Comparison of ENCODE assay signal across 8 mouse cellular contexts in genomic region chr12:3833059-3833760, GRCm38 (mm10). TPM values are rescaled to one million over a fixed set of nuclear protein-coding genes. Genes with fewer than 3 reads are reported as not detected.
A peak's percentile ranks its signal among the peaks of the same experiment; 100 is the strongest.
DNase-seq lines count a peak whose midpoint lies in the region; ATAC-seq and TF ChIP-seq lines count a peak whose summit lies in the region.

No protein-coding gene starts in this region.

- no peak for TF ChIP-seq CTCF in heart, adult 2 months (IDR thresholded peaks at IDR 0.05)
- no peak for TF ChIP-seq CTCF in E14TG2a.4 (conservative IDR thresholded peaks at IDR 0.05; ENCODE audit: low read length)

- peak overlapping the region; percentile 60 for H3K4me2 ChIP-seq in heart, embryonic 14.5 days (ENCODE audit: low read length)
- peak overlapping the region; percentile 56 for H3K4me2 ChIP-seq in liver, embryonic 11.5 days

- peaks cover 3% of the 10 kb centered on the region; the same call in 1 of the 2 replicates for H3K79me2 ChIP-seq in heart, adult 2 months (replicated peaks; ENCODE audit: control insufficient read depth, insufficient read depth, low read length)

- H3K27ac ChIP-seq in heart, adult 2 months: peak overlapping the region; percentile 84
- H3K27ac ChIP-seq in heart, embryonic 14.5 days (replicated peaks in 1 of 2; ENCODE audit: control insufficient read depth in 1 of 2, insufficient read depth in 1 of 2, low read depth in 2 of 2, low read length in 2 of 2): peak overlapping the region; percentile 87 to 89
- peak overlapping the region; percentile 16 for H3K27ac ChIP-seq in liver, embryonic 11.5 days (ENCODE audit: low read depth, low read length)

- TF ChIP-seq POLR2A in heart, adult 2 months (IDR thresholded peaks at IDR 0.05; ENCODE audit: insufficient read depth, low read depth, low read length): no peak

- peaks cover 22% of the 10 kb centered on the region for H3K4me1 ChIP-seq in heart, adult 2 months (ENCODE audit: control insufficient read depth, insufficient read depth, low read length)
- peaks cover 40% of the 10 kb centered on the region for H3K4me1 ChIP-seq in E14TG2a.4 (replicated peaks; ENCODE audit: low read depth, low read length)
- peaks cover 35 to 51% of the 10 kb centered on the region in 2 experiments for H3K4me1 ChIP-seq in heart, embryonic 14.5 days (ENCODE audit: control insufficient read depth in 2 of 2, insufficient read depth in 2 of 2, low read length in 2 of 2)
- H3K4me1 ChIP-seq in liver, embryonic 11.5 days (replicated peaks; ENCODE audit: control insufficient read depth, insufficient read depth, low read length): peaks cover 26% of the 10 kb centered on the region

- 44% methylated on average over 7 of the region's 7 CpGs for WGBS in heart, adult 2 months
- WGBS in heart, embryonic 14.5 days: 51% methylated on average over 7 of the region's 7 CpGs
- 64% methylated on average over 7 of the region's 7 CpGs for WGBS in liver, embryonic 11.5 days

- intact Hi-C loops in heart, adult 2 months (cut with DNase I): no loop called here

- DNase-seq in heart, adult 2 months: peak in 1 of 2 experiments; percentile 26
- DNase-seq in heart, adult 9 months (ENCODE audit: low spot score in 2 of 2): no peak
- no peak for DNase-seq in liver, embryonic 11.5 days (ENCODE audit: low spot score)
- no peak for DNase-seq in cerebellum, adult 8-10 months
- no peak for DNase-seq in gastrocnemius, postnatal 4 days (ENCODE audit: low spot score in 2 of 2)
- no peak for DNase-seq in right cerebral cortex, postnatal 4 days

- H3K4me3 ChIP-seq in heart, adult 2 months: no peak overlapping the region; the same call in 1 of the 2 replicates
- peak overlapping the region; percentile 37; the same call in 1 of the 2 replicates for H3K4me3 ChIP-seq in E14TG2a.4 (replicated peaks; ENCODE audit: low read length)
- peak overlapping the region in 1 of 2 experiments; percentile 21; a peak in 2 of 4 replicates for H3K4me3 ChIP-seq in heart, embryonic 14.5 days (ENCODE audit: control insufficient read depth in 1 of 2, insufficient read depth in 1 of 2, low read depth in 1 of 2, low read length in 2 of 2)
- no peak overlapping the region for H3K4me3 ChIP-seq in liver, embryonic 11.5 days (ENCODE audit: low read depth, low read length)

- H3K9me3 ChIP-seq in E14TG2a.4 (ENCODE audit: low read length): no peaks in the 10 kb centered on the region
- H3K9me3 ChIP-seq in heart, embryonic 14.5 days (ENCODE audit: control insufficient read depth, low read length): no peaks in the 10 kb centered on the region
- no peaks in the 10 kb centered on the region for H3K9me3 ChIP-seq in liver, embryonic 11.5 days (ENCODE audit: control insufficient read depth, low read length)

- no peaks in the 10 kb centered on the region for H3K36me3 ChIP-seq in heart, adult 2 months (ENCODE audit: control insufficient read depth, insufficient read depth, low read length)
- 0 out of 2 replicates have a peak, but pooled peaks cover 6% of the 10 kb centered on the region for H3K36me3 ChIP-seq in E14TG2a.4 (ENCODE audit: insufficient read depth, low read length)
- peaks cover 32% of the 10 kb centered on the region for H3K36me3 ChIP-seq in heart, embryonic 14.5 days (ENCODE audit: control insufficient read depth, insufficient read depth, low read length)
- peaks cover 2% of the 10 kb centered on the region; the same call in 1 of the 2 replicates for H3K36me3 ChIP-seq in liver, embryonic 11.5 days (ENCODE audit: control insufficient read depth, insufficient read depth, low read length)

- no peak for ATAC-seq in heart, embryonic 14.5 days (ENCODE audit: insufficient number of reproducible peaks, insufficient read depth, low FRiP score, low read depth)
- ATAC-seq in liver, embryonic 11.5 days (replicated peaks; ENCODE audit: low FRiP score): no peak

- H3K27me3 ChIP-seq in heart, adult 2 months (ENCODE audit: control insufficient read depth, insufficient read depth, low read length): no peaks in the 10 kb centered on the region
- H3K27me3 ChIP-seq in E14TG2a.4 (ENCODE audit: insufficient read depth, low read length): peaks cover 26% of the 10 kb centered on the region
- H3K27me3 ChIP-seq in heart, embryonic 14.5 days (ENCODE audit: control insufficient read depth, insufficient read depth, low read length): no peaks in the 10 kb centered on the region
- H3K27me3 ChIP-seq in liver, embryonic 11.5 days (replicated peaks; ENCODE audit: control insufficient read depth, insufficient read depth, low read length): no peaks in the 10 kb centered on the region

- peak overlapping the region; percentile 5; the same call in 1 of the 2 replicates for H3K9ac ChIP-seq in heart, adult 2 months (ENCODE audit: low read depth, low read length)
- peak overlapping the region; percentile 66 for H3K9ac ChIP-seq in heart, embryonic 14.5 days (ENCODE audit: low read length)
- H3K9ac ChIP-seq in liver, embryonic 11.5 days (ENCODE audit: low read depth, low read length): no peak overlapping the region

- TF ChIP-seq EP300 in heart, adult 2 months (IDR thresholded peaks at IDR 0.05; ENCODE audit: insufficient read depth, low read depth, low read length): 0 out of 2 replicates have a peak, but pooled peaks have one; percentile 3

RNA-seq across cellular contexts. Expression of gene Dnmt3a, which starts 27.4 kb away (rescaled TPM):
- 10 to 100 TPM; 50.9 to 56.0 TPM for total RNA-seq in heart, adult 2 months (2021)
- 13.6 and 22.4 TPM in 2 replicates for polyA plus RNA-seq in heart, adult 2 months (2012; rRNA removed)
- 44.8 and 48.7 TPM in 2 replicates for polyA plus RNA-seq in heart, embryonic 14.5 days (2014; fragmentation: Nextera tagmentation; extraction: Ambion mirVana)
- 73.2 and 73.3 TPM in 2 replicates for polyA plus RNA-seq in liver, embryonic 11.5 days (2014; fragmentation: Nextera tagmentation; extraction: Ambion mirVana)
- 100 to 1,000 TPM; 155 to 169 TPM for total RNA-seq in gastrocnemius, postnatal 4 days (2021)

Comparison
In these comparisons a context has a peak if more than half of its experiments do, and no peak if none do; other contexts are left out.
1. H3K27ac ChIP-seq: peak in every context shown above with its lines; median percentile 88 in heart, embryonic 14.5 days; 84 in heart, adult 2 months; 16 in liver, embryonic 11.5 days.